Comparison of ENCODE assay signal across 12 mouse cellular contexts in the genomic region with DNA sequence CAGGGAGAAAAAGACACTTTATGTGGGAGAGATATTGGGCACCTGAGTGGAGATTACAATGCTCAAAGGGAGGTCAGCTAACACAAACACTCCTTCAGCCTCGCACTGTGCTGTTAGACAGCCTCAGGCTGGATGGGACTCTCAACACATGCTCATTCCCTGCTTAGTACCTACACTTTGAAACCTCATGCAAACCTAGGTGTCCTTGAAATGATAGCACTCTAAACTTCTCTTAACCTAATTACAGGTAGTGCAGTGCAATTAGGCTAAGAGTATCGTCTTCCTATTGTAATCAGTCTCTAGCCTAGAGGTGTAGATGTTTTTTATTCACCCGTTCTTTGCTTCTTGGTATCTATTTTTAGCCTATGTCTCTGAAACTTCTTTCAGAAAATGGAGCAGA.
"Had no signal": no experiment of that assay in that cellular context is flagged by ENCODE, and none has a peak within 500 bp of the region (broad histone marks: within the 10 kb centered on the region; RNA-seq: fewer than 3 reads in every experiment).

No protein-coding gene starts in this region.

- H3K27me3 ChIP-seq: kidney, embryonic 15.5 days; liver, embryonic 13.5 days; midbrain, embryonic 12.5 days; midbrain, embryonic 15.5 days; neural tube, embryonic 13.5 days had no signal

- H3K9me3 ChIP-seq: kidney, embryonic 15.5 days; liver, embryonic 13.5 days; midbrain, embryonic 12.5 days; midbrain, embryonic 15.5 days; neural tube, embryonic 13.5 days had no signal

- H3K4me3 ChIP-seq: kidney, embryonic 15.5 days; left cerebral cortex, adult 2 months; liver, embryonic 13.5 days; midbrain, embryonic 12.5 days; midbrain, embryonic 15.5 days; myocyte; neural tube, embryonic 13.5 days had no signal

- ATAC-seq: midbrain, embryonic 15.5 days had no signal

- H3K9ac ChIP-seq: kidney, embryonic 15.5 days; liver, embryonic 13.5 days; midbrain, embryonic 12.5 days; midbrain, embryonic 15.5 days; neural tube, embryonic 13.5 days had no signal

- H3K27ac ChIP-seq: kidney, embryonic 15.5 days; left cerebral cortex, adult 2 months; liver, embryonic 13.5 days; midbrain, embryonic 12.5 days; midbrain, embryonic 15.5 days; neural tube, embryonic 13.5 days; stomach, postnatal 0 days had no signal

- DNase-seq: liver, embryonic 13.5 days; lung, adult 2 months; lung, postnatal 4 days; right cerebral cortex, postnatal 14 days; right cerebral cortex, postnatal 4 days had no signal

- H3K4me1 ChIP-seq: kidney, embryonic 15.5 days; liver, embryonic 13.5 days; midbrain, embryonic 12.5 days; midbrain, embryonic 15.5 days; neural tube, embryonic 13.5 days had no signal

- H3K36me3 ChIP-seq: kidney, embryonic 15.5 days; liver, embryonic 13.5 days; midbrain, embryonic 12.5 days; midbrain, embryonic 15.5 days; neural tube, embryonic 13.5 days had no signal

- H3K4me2 ChIP-seq: kidney, embryonic 15.5 days; liver, embryonic 13.5 days; midbrain, embryonic 12.5 days; midbrain, embryonic 15.5 days; neural tube, embryonic 13.5 days had no signal
